Mouse (Mus musculus) erythroblast, embryonic 14.5 days (primary cell): ENCODE measurements around the gene Fos.

ENCODE experiments used
- GATA1 ChIP-seq: IDR thresholded peaks from 2 replicates; pipeline ENCODE4 v1.6.1; 2012; ENCODE audit warnings: low read length, inconsistent platforms, mixed read lengths
- TAL1 ChIP-seq: IDR thresholded peaks from 3 replicates; pipeline ENCODE4 v1.6.1; 2012; ENCODE audit warnings: low read length, inconsistent platforms, mixed read lengths

GRCm38 (mm10) chr12:85456276-85456675 lies 17.4 kb upstream of the Fos start:
- TF ChIP-seq GATA1: peak; percentile 33; the same call in 1 of the 2 replicates
- no peak for TF ChIP-seq TAL1
